Mouse (Mus musculus) lung, embryonic 15.5 days (tissue): Measurements from ENCODE around the gene Ano1. TPM values are rescaled to one million over a fixed set of nuclear protein-coding genes. Genes with fewer than 3 reads are reported as not detected.

Source experiments
- ATAC-seq: fragments of 200-750 bp; cut with Nextera tagmentation; 2 replicates; pipeline ENCODE4 v1.8.0; 2017; ENCODE audit warnings: moderate number of reproducible peaks, borderline replicate concordance; ENCODE audit not compliant: low FRiP score, low TSS enrichment; ENCODE audit errors: extremely low read depth
- H3K27ac ChIP-seq: fragments of 300-500 bp; sonication (generic); 2 replicates; pipeline ENCODE4 v1.5.1; 2015; ENCODE audit warnings: moderate library complexity, mild to moderate bottlenecking, inconsistent platforms
- H3K27me3 ChIP-seq: fragments of 300-500 bp; sonication (generic); 2 replicates; pipeline ENCODE4 v1.6.1; 2015; ENCODE audit warnings: inconsistent platforms
- H3K36me3 ChIP-seq: fragments of 300-500 bp; sonication (generic); 2 replicates; pipeline ENCODE4 v1.6.1; 2015; ENCODE audit warnings: inconsistent platforms
- H3K4me1 ChIP-seq: fragments of 300-500 bp; sonication (generic); 2 replicates; pipeline ENCODE4 v1.6.1; 2015; ENCODE audit warnings: inconsistent platforms
- H3K4me2 ChIP-seq: fragments of 300-500 bp; sonication (generic); 2 replicates; pipeline ENCODE4 v1.6.1; 2015; ENCODE audit warnings: inconsistent platforms, mild to moderate bottlenecking, moderate library complexity
- H3K4me3 ChIP-seq: fragments of 300-500 bp; sonication (generic); 2 replicates; pipeline ENCODE4 v1.5.1; 2015; ENCODE audit warnings: mild to moderate bottlenecking, inconsistent platforms
- H3K9ac ChIP-seq: fragments of 300-500 bp; sonication (generic); 2 replicates; pipeline ENCODE4 v1.6.1; 2015; ENCODE audit warnings: inconsistent platforms
- H3K9me3 ChIP-seq: fragments of 300-500 bp; sonication (generic); 2 replicates; pipeline ENCODE4 v1.6.1; 2016; ENCODE audit warnings: inconsistent platforms
- WGBS: fragments of 180-500 bp; shearing (Covaris S2); methylation state at CpG from one replicate; pipeline ENCODE4 v1.1.7; 2015; 5-methylcytosine and 5-hydroxymethylcytosine counted together
- polyA plus RNA-seq: library from polyadenylated mRNA; unstranded; fragments of >200 nt; fragmentation: Nextera tagmentation; extraction: Ambion mirVana; gene quantifications from 2 replicates; pipeline ENCODE4 v1.2.1, GENCODE M21; 2015

Gene Ano1
- polyA plus RNA-seq, 1 experiment from 2014 or later, result 90.2 TPM

DNA sequence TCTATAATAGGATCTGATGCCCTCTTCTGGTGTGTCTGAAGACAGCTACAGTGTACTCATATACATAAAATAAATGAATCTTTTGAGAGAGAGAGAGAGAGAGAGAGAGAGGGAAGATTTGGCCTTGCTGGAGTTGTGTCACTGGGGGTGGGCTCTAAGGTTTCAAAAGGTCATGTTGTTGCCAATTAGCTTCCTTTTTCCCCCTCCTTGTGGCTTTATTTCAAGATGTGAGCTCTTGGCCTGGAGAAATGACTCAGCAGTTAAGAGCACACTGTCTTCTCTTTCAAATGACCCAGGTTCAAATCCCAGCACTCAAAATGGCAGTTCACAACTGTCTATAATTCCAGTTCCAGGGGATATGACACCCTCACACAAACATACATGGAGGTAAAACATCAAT lies 183.7 kb downstream of the Ano1 start:
- no peak overlapping the region for H3K27ac ChIP-seq
- H3K9ac ChIP-seq, result no peak overlapping the region
- H3K4me3 ChIP-seq, result no peak overlapping the region
- no peaks in the 10 kb centered on the region for H3K9me3 ChIP-seq
- H3K4me2 ChIP-seq, result no peak overlapping the region
- H3K4me1 ChIP-seq, result peaks cover 12% of the 10 kb centered on the region; the same call in 1 of the 2 replicates
- ATAC-seq, result no peak
- H3K36me3 ChIP-seq, result no peaks in the 10 kb centered on the region
- H3K27me3 ChIP-seq, result no peaks in the 10 kb centered on the region

DNA sequence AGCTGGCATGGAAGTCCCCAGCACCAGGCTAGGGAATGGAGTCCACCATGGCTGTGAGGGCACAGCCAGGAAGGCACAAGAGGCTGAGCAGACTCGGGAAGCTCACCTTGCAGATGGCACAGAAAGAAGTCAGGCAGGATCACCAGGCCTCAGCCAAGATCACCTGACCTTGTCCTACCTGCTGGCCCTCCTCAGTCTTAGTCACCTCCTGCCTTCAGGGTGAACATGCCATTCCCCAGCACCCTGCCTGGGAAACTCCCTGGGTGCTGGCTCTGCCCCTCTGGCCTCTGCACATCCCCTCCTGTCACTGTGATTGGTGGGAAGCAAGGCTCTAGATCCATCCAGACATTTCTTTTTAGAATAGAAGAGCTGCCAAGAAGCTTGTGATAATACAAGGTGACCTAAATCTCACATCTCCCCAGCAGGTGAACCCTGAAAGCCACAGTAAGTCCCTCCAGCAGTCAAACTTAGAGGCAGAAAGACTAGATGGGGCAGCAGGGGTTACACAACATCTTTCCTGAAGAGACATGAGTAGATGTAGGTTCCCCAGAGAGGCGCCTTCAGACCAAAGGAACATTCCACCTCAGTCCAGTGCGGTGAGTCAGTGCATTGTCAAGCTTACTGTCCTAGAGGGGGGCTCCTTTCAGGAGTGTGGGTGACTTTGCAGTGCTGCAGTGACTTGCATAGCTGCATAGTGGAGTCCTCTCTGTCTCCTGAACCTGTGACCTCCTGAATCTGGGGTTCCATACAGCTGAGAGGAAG lies 184.7 kb downstream of the Ano1 start:
- H3K27ac ChIP-seq, result no peak overlapping the region
- no peak overlapping the region for H3K9ac ChIP-seq
- ATAC-seq, result no peak
- H3K4me3 ChIP-seq, result no peak overlapping the region
- H3K4me2 ChIP-seq, result no peak overlapping the region
- H3K9me3 ChIP-seq, result no peaks in the 10 kb centered on the region
- no peaks in the 10 kb centered on the region for H3K27me3 ChIP-seq
- peaks cover 12% of the 10 kb centered on the region; the same call in 1 of the 2 replicates for H3K4me1 ChIP-seq
- 69% methylated on average over 3 of the region's 3 CpGs for WGBS
- H3K36me3 ChIP-seq, result no peaks in the 10 kb centered on the region

DNA sequence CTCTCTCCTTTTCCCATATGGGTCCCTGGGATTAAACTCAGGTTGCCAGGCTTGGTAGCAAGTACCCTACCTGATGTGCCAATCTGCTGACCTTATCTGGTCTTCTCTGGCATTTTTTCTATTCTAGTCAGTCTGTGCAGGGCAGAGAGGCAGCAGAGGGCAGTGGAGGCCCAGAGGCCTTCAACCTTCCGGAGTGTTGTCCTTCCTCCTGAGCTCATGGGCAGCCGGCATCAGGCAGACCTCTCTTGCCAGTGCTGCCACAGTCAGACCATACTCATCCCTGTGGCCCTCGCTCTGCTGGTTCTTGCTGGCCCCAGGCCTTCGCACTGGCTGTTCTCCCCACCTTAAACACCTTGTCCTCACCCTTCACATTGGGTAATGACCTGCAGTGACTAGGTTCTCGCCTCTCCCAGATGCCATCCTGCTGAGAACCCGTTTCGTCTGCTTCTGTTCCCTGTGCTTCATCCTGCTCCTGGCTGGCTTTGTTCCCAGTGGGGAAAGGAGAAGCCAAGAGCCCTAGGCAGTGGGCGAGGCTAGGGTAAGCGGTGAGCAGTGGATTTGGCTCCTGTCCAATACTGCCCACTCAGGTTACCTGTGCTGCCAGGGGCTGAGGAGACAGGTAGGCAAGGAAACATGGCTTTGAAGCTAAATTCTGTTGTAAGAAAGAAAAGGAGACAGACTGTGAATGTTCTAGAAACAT lies 188.2 kb downstream of the Ano1 start:
- no peak overlapping the region for H3K4me2 ChIP-seq
- H3K27ac ChIP-seq, result peak overlapping the region; percentile 54; the same call in 1 of the 2 replicates
- no peak overlapping the region for H3K4me3 ChIP-seq
- no peaks in the 10 kb centered on the region for H3K27me3 ChIP-seq
- H3K36me3 ChIP-seq, result no peaks in the 10 kb centered on the region
- peak; percentile 50 for ATAC-seq
- peaks cover 5% of the 10 kb centered on the region; the same call in 1 of the 2 replicates for H3K4me1 ChIP-seq
- H3K9me3 ChIP-seq, result no peaks in the 10 kb centered on the region
- H3K9ac ChIP-seq, result no peak overlapping the region
- 49% methylated on average over 9 of the region's 9 CpGs for WGBS

DNA sequence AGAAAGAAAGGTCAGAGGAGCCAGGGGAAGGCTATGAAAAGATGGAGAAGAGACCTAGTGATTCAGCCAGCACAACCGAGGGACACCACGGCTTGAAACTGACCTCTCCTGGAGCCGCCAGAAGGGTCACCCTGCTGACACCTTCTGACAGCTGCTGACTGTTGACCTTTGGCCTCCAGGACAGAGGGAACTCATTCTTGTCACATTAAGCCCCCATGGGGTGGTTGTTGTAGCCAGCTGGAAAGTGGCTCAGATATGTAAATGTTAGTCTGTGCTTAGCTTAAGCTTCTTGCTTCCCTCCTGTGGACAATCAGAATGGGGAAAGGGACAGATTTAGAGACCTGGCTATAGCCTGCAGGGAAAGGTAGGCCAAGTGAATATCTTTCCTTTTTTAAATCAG lies 189.8 kb downstream of the Ano1 start:
- WGBS, result 22% methylated on average over 3 of the region's 3 CpGs
- Histone ChIP-seq H3K27me3 (no peaks in the 10 kb centered on the region), H3K9me3 (no peaks in the 10 kb centered on the region)

DNA sequence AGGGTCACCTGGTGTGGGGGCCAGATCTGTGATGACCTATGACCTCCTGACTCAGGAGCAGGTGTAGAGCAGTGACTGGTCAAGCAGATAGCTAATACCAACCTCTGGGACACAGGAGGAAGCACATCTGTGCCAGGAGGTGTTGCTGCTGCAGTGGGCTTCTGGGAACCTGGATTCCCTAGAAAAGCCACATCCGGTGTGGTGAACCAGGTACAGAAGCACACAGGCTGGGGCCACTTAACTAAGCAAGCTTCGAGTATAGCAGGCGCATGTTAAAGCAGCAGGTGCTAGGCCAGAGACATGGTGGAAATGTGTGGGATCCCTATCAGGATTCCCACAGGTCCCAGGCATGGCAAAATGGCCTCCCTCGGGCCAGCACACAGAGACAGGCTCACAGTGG lies 191.2 kb downstream of the Ano1 start:
- 72% methylated on average over 4 of the region's 4 CpGs for WGBS
- H3K27me3 ChIP-seq, result no peaks in the 10 kb centered on the region; the same call in 1 of the 2 replicates
- H3K9me3 ChIP-seq, result no peaks in the 10 kb centered on the region
- no peak overlapping the region for H3K9ac ChIP-seq
- no peak for ATAC-seq
- H3K4me2 ChIP-seq, result no peak overlapping the region
- no peak overlapping the region for H3K27ac ChIP-seq
- H3K4me1 ChIP-seq, result peaks cover 5% of the 10 kb centered on the region; the same call in 1 of the 2 replicates
- H3K4me3 ChIP-seq, result no peak overlapping the region
- no peaks in the 10 kb centered on the region for H3K36me3 ChIP-seq

More for the DNA sequence above, 189.8 kb downstream of the Ano1 start:
- Histone ChIP-seq H3K4me2 (no peak overlapping the region), H3K4me1 (peaks cover 5% of the 10 kb centered on the region; the same call in 1 of the 2 replicates), H3K27ac (no peak overlapping the region), H3K36me3 (no peaks in the 10 kb centered on the region), H3K9ac (no peak overlapping the region), H3K4me3 (no peak overlapping the region)
- no peak for ATAC-seq

DNA sequence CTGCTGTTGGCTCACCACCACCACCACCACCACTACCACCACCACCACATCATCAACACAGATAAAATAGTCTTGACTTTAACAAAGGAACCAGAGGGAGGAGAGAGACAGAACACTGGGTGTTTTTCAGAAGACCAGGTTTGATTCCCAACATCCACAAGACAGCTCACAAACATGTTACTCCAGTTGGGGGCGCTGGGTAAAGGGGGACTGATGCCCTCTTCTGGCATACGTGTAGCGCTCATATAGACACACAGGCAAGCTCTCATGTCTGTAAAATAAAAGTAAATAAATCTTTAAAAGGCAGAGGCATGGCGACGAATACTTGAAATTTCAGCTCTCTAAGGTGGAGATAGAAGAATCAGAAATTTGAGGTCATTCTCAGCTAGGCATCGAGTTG lies 193.2 kb downstream of the Ano1 start:
- 44% methylated on average over 6 of the region's 6 CpGs for WGBS
- no peak overlapping the region for H3K27ac ChIP-seq

DNA sequence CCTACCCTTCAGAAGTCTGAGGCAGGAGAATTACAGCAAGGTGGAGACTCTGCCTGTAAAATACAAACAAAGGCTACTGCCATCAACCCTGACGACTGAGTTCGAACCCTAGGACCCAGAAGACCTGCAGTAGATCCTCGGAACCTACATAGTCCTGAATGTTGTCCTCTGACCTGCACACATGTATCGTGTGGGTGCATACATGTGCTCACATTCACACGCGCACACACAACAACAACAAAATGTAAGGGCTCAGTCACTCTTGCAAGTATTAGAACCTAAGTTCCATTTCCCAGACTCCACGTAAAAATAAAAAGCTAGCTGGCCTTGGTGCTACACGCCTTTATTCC lies 197.7 kb downstream of the Ano1 start:
- Histone ChIP-seq H3K27me3 (no peaks in the 10 kb centered on the region; the same call in 1 of the 2 replicates), H3K9ac (peak overlapping the region; percentile 50), H3K36me3 (peaks cover 24% of the 10 kb centered on the region), H3K9me3 (no peaks in the 10 kb centered on the region), H3K27ac (0 out of 2 replicates have a peak overlapping the region, but pooled peaks have one; percentile 29), H3K4me1 (peaks cover 15% of the 10 kb centered on the region), H3K4me2 (peak overlapping the region; percentile 81), H3K4me3 (peak overlapping the region; percentile 97)
- ATAC-seq, result no peak
- 22% methylated on average over 8 of the region's 8 CpGs for WGBS

More for the DNA sequence above, 193.2 kb downstream of the Ano1 start:
- H3K9ac ChIP-seq, result no peak overlapping the region
- no peaks in the 10 kb centered on the region; the same call in 1 of the 2 replicates for H3K27me3 ChIP-seq
- H3K36me3 ChIP-seq, result no peaks in the 10 kb centered on the region
- ATAC-seq, result no peak
- no peaks in the 10 kb centered on the region for H3K9me3 ChIP-seq
- H3K4me1 ChIP-seq, result peaks cover 9% of the 10 kb centered on the region
- H3K4me2 ChIP-seq, result no peak overlapping the region
- no peak overlapping the region for H3K4me3 ChIP-seq

DNA sequence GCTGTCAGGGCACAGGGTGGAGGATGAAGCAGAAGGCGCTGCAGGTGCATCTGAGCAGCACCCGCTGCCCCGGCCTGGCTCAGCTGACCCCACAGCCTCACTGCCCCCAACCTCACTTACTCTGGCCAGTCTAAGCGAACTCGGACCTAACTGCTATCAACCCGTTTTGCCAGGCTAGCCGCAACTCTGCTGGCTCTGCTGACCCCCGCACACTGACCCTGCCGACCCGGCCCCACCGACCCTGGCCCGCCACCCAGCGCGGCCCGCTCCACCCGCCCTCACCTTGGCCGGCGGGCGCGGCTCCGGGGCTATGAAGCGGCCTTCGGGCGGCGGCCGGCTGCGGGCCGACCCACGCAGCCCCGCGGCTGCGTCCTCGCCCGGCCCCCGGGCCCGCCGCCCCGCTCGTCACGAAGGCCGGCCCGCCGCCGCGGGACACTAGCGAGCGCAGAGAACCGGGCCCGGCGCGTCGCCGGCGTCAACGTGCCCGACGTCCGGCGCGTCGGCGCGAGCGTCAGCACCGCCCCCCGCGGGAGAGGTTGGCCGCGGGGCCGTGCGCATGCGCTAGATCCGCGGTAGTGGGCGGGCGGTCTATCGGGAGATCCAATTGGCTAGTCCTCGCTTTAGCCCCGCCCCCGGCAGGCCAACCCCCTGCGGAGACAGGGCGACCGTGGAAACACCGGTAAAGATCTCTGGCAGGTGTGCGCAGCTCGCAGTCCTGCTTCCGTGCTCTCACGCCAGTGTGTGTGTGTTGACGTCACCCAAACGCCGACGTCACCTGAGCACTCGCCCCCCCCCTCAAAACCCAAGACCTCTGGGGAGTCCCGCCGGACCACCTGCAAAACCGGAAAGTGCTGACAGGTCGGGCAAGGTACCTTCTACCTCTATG lies 198.3 kb downstream of the Ano1 start, which contains the start of gene Ppfia1:
Ppfia1 (minus strand) TSS at position 493 of the 886 bp plus-strand sequence.
- ATAC-seq, result peak; percentile 97
- H3K36me3 ChIP-seq, result peaks cover 26% of the 10 kb centered on the region
- H3K27me3 ChIP-seq, result no peaks in the 10 kb centered on the region; the same call in 1 of the 2 replicates
- 0 out of 2 replicates have a peak within 1 kb of the TSS, but pooled peaks have one; percentile 47 for H3K27ac ChIP-seq
- peak within 1 kb of the TSS; percentile 98 for H3K9ac ChIP-seq
- under 1% methylated on average over 95 of the region's 97 CpGs for WGBS
- H3K4me3 ChIP-seq, result peak within 1 kb of the TSS; percentile 97
- no peaks in the 10 kb centered on the region for H3K9me3 ChIP-seq
- H3K4me2 ChIP-seq, result peak within 1 kb of the TSS; percentile 81
- H3K4me1 ChIP-seq, result peaks cover 15% of the 10 kb centered on the region

DNA sequence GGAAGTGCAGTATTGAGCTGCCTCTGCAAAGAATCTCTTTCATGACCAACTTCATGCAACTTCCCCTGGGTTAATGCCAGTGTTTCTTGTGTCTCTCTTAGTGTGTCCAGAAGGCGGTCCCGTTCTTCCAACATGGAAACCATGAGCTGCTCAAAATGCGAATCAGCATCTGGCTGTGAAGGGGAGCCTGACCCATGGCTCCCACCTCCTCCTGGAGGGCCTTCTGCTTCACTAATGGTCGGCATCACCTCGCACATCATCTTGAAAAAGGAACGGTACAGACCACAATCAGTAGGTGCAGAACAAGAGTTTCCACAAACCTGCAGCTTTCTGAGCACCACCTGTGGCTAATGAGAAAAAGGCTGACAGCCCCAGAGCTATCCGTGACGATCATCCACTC lies 199.5 kb downstream of the Ano1 start:
- WGBS, result 84% methylated on average over 8 of the region's 8 CpGs
- H3K27me3 ChIP-seq, result no peaks in the 10 kb centered on the region; the same call in 1 of the 2 replicates
- no peak for ATAC-seq
- peaks cover 29% of the 10 kb centered on the region for H3K36me3 ChIP-seq
- H3K4me1 ChIP-seq, result peaks cover 15% of the 10 kb centered on the region
- no peaks in the 10 kb centered on the region for H3K9me3 ChIP-seq
- H3K27ac ChIP-seq, result no peak overlapping the region
- peak overlapping the region; percentile 98 for H3K9ac ChIP-seq
- peak overlapping the region; percentile 66 for H3K4me2 ChIP-seq
- H3K4me3 ChIP-seq, result peak overlapping the region; percentile 97

DNA sequence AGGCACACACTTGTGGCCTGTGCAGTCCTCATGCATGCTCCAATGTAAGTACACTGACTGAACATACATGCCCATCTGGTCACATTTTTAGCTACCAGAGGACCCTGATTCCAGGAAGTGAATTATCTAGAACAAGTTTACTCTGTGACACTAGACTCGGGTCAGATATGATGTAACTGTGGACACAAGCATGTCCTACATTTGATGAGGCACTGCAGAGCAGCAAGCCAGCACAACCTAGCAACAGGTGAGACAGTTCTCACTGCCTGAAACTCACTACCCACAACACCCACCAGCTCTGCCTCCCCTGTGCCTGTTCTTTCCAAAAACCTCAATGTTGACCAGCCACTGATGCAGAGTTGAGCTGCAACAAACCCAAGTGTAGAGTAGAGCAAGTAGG lies 201.0 kb downstream of the Ano1 start:
- Histone ChIP-seq H3K36me3 (peaks cover 29% of the 10 kb centered on the region), H3K4me3 (no peak overlapping the region), H3K27me3 (no peaks in the 10 kb centered on the region; the same call in 1 of the 2 replicates), H3K27ac (no peak overlapping the region), H3K4me1 (peaks cover 15% of the 10 kb centered on the region), H3K4me2 (no peak overlapping the region), H3K9ac (no peak overlapping the region), H3K9me3 (no peaks in the 10 kb centered on the region)
- WGBS, result 44% methylated on average over 1 of the region's 1 CpGs
- ATAC-seq, result no peak

DNA sequence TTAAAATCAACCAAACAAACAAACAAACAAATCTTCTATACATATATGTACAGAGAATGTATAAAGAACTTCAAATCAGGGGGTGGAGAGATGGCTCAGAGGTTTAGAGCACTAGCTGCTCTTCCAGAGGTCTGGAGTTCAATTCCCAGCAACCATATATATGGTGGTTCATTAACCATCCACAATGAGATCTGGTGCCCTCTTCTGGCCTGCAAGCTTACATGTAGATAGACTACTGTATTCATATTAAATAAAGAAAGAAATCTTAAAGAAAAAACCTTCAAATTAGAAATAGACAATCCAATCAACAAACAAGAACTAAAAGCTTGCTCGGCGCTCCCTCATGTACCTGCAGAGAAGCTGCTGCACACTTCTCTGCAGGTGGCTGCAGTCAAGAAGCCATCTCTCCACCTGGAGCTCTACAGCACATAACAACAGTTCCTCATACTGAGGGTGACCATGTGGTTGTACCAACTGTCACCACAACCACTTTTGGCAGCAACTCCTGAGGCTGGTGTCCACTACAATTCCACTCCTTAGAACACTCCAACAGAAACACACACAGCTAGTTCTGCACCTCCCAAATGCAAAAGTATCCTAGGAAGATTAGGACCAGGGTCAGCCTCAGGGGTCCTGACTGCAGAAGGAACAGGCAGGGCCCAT lies 201.7 kb downstream of the Ano1 start:
- no peaks in the 10 kb centered on the region for H3K9me3 ChIP-seq
- H3K9ac ChIP-seq, result no peak overlapping the region
- no peak overlapping the region for H3K27ac ChIP-seq
- 100% methylated on average over 2 of the region's 2 CpGs for WGBS
- no peak overlapping the region for H3K4me3 ChIP-seq
- H3K4me1 ChIP-seq, result peaks cover 15% of the 10 kb centered on the region
- ATAC-seq, result no peak
- peaks cover 29% of the 10 kb centered on the region for H3K36me3 ChIP-seq
- no peaks in the 10 kb centered on the region for H3K27me3 ChIP-seq
- no peak overlapping the region for H3K4me2 ChIP-seq
